In genomic region chr3:32333456-32334086, GRCm38 (mm10) we compare ENCODE assay signal across 9 mouse cellular contexts. TPM values are rescaled to one million over a fixed set of nuclear protein-coding genes. Genes with fewer than 3 reads are reported as not detected.
DNase-seq lines count a peak whose midpoint lies in the region; ATAC-seq and TF ChIP-seq lines count a peak whose summit lies in the region.
"Had no signal": no experiment of that assay in that cellular context is flagged by ENCODE, and none has a peak within 500 bp of the region (broad histone marks: within the 10 kb centered on the region; RNA-seq: fewer than 3 reads in every experiment).

No protein-coding gene starts in this region.

- ATAC-seq in CD4-positive, CD25-positive, alpha-beta regulatory T cell, adult 4 months, result peak; percentile 93
- 0 out of 2 replicates have a peak, but pooled peaks have one; percentile 46 for ATAC-seq in erythroid progenitor cell, adult 5-6 weeks (replicated peaks; ENCODE audit: low FRiP score, poor library complexity, severe bottlenecking)
- ATAC-seq in neural tube, embryonic 15.5 days (ENCODE audit: low FRiP score), result peak; percentile 78; the same call in 1 of the 2 replicates

- 36% methylated on average over 7 of the region's 7 CpGs for WGBS in neural tube, embryonic 15.5 days
- 39% methylated on average over 7 of the region's 7 CpGs for WGBS in thymus, adult 2 months

- no peaks in the 10 kb centered on the region for H3K9me3 ChIP-seq in neural tube, embryonic 15.5 days (replicated peaks)
- H3K9me3 ChIP-seq: embryonic facial prominence, embryonic 15.5 days had no signal

- DNase-seq in heart, postnatal 10 days, result peak; percentile 83 to 87
- peak; percentile 87 to 88 for DNase-seq in kidney, postnatal 4 days
- DNase-seq in lung, adult 18-20 months, result peak; percentile 68 to 76
- DNase-seq in thymus, adult 2 months, result peak; percentile 62

- H3K4me1 ChIP-seq in bone marrow macrophage, adult 2 months (ENCODE audit: control insufficient read depth, insufficient read depth, low read length), result peaks cover 8% of the 10 kb centered on the region
- H3K4me1 ChIP-seq in neural tube, embryonic 15.5 days, result 0 out of 2 replicates have a peak, but pooled peaks cover 5% of the 10 kb centered on the region
- H3K4me1 ChIP-seq in thymus, adult 2 months (replicated peaks; ENCODE audit: control insufficient read depth, insufficient read depth, low read length), result no peaks in the 10 kb centered on the region
- H3K4me1 ChIP-seq: embryonic facial prominence, embryonic 15.5 days had no signal

- H3K4me3 ChIP-seq in bone marrow macrophage, adult 2 months (ENCODE audit: insufficient read depth, low read length), result no peak overlapping the region
- H3K4me3 ChIP-seq in neural tube, embryonic 15.5 days (replicated peaks), result no peak overlapping the region
- H3K4me3 ChIP-seq in thymus, adult 2 months (ENCODE audit: control insufficient read depth, insufficient read depth, low read length), result no peak overlapping the region
- H3K4me3 ChIP-seq: embryonic facial prominence, embryonic 15.5 days had no signal

- intact Hi-C loops in heart, postnatal 10 days (cut with DNase I), result loop anchor here (1.0 to 2.0 kb wide), 2 partner anchors 175 to 365 kb away; no protein-coding TSS in a partner anchor

- H3K27me3 ChIP-seq in neural tube, embryonic 15.5 days (replicated peaks), result no peaks in the 10 kb centered on the region
- H3K27me3 ChIP-seq in thymus, adult 2 months (ENCODE audit: control insufficient read depth, insufficient read depth, low read length), result no peaks in the 10 kb centered on the region
- H3K27me3 ChIP-seq: embryonic facial prominence, embryonic 15.5 days had no signal

- no peak for TF ChIP-seq CTCF in bone marrow macrophage, adult 2 months (IDR thresholded peaks at IDR 0.05; ENCODE audit: low read depth, low read length)
- no peak for TF ChIP-seq CTCF in thymus, adult 2 months (IDR thresholded peaks at IDR 0.05; ENCODE audit: borderline replicate concordance, control insufficient read depth, extremely low read depth, insufficient read depth, low read length, poor library complexity)

- no peak overlapping the region for H3K9ac ChIP-seq in neural tube, embryonic 15.5 days (replicated peaks)
- H3K9ac ChIP-seq: embryonic facial prominence, embryonic 15.5 days had no signal

- no peak overlapping the region for H3K4me2 ChIP-seq in neural tube, embryonic 15.5 days
- H3K4me2 ChIP-seq: embryonic facial prominence, embryonic 15.5 days had no signal

- 0 out of 2 replicates have a peak, but pooled peaks cover 7% of the 10 kb centered on the region for H3K36me3 ChIP-seq in neural tube, embryonic 15.5 days
- no peaks in the 10 kb centered on the region for H3K36me3 ChIP-seq in thymus, adult 2 months (ENCODE audit: control insufficient read depth, insufficient read depth, low read length)
- H3K36me3 ChIP-seq: embryonic facial prominence, embryonic 15.5 days had no signal

- H3K27ac ChIP-seq in bone marrow macrophage, adult 2 months (ENCODE audit: insufficient read depth, low read depth, low read length), result 0 out of 2 replicates have a peak overlapping the region, but pooled peaks have one; percentile 5
- no peak overlapping the region for H3K27ac ChIP-seq in neural tube, embryonic 15.5 days (replicated peaks)
- H3K27ac ChIP-seq in thymus, adult 2 months (ENCODE audit: control insufficient read depth, insufficient read depth, low read length), result no peak overlapping the region
- H3K27ac ChIP-seq: embryonic facial prominence, embryonic 15.5 days had no signal

- no peak for TF ChIP-seq POLR2A in bone marrow macrophage, adult 2 months (IDR thresholded peaks at IDR 0.05; ENCODE audit: borderline replicate concordance, low read depth, low read length)
- TF ChIP-seq POLR2A in thymus, adult 2 months (IDR thresholded peaks at IDR 0.05; ENCODE audit: control insufficient read depth, extremely low read depth, insufficient read depth, low read length, poor library complexity), result no peak

RNA-seq across cellular contexts. Expression of gene Zmat3, which starts 32.2 kb away (rescaled TPM):
- polyA plus RNA-seq in CD4-positive, CD25-positive, alpha-beta regulatory T cell, adult 4 months (2017; shearing (Covaris generic)), result 1 to 10 TPM; 4.4 to 4.7 TPM
- polyA plus RNA-seq in bone marrow macrophage, adult 2 months (2012; ENCODE audit: insufficient read depth, insufficient read length, missing spikeins), result 10.0 and 11.6 TPM in 2 replicates
- total RNA-seq in erythroid progenitor cell, adult 5-6 weeks (2015; ENCODE audit: low replicate concordance), result 1.4 and 3.8 TPM in 2 replicates
- total RNA-seq in erythroid progenitor cell, adult 5-6 weeks (2017; ENCODE audit: low replicate concordance), result 0.26 and 0.38 TPM in 2 replicates
- total RNA-seq in heart, postnatal 10 days (2021), result 10 to 100 TPM; 11.2 to 12.1 TPM
- polyA plus RNA-seq in neural tube, embryonic 15.5 days (2015; fragmentation: Nextera tagmentation; extraction: Ambion mirVana), result 7.5 and 7.6 TPM in 2 replicates
- polyA plus RNA-seq in thymus, adult 2 months (2012; rRNA removed), result 9.0 and 10.1 TPM in 2 replicates
